Mouse (Mus musculus): ENCODE results near the gene Dnajb2. TPM values are rescaled to one million over a fixed set of nuclear protein-coding genes. Genes with fewer than 3 reads are reported as not detected.
A peak's percentile ranks its signal among the peaks of the same experiment; 100 is the strongest.

Gene Dnajb2
- total RNA-seq, 4 experiments from 2014 or later = 98.9 to 111 (median 108) TPM

- no peak for DNase-seq (ENCODE audit: low spot score in 2 of 2)
Measured at GRCm38 (mm10) chr1:75291321-75291720, 55.1 kb downstream of the Dnajb2 start.

GRCm38 (mm10) chr1:75292476-75293330 lies 56.5 kb downstream of the Dnajb2 start:
- DNase-seq (ENCODE audit: low spot score in 2 of 2) = no peak

- DNase-seq (ENCODE audit: low spot score in 2 of 2) = no peak
Measured at GRCm38 (mm10) chr1:75293331-75293701, 57.1 kb downstream of the Dnajb2 start.

- DNase-seq (ENCODE audit: low spot score in 2 of 2) = peak in 1 of 2 experiments; percentile 59
Measured at GRCm38 (mm10) chr1:75294294-75294693, 58.1 kb downstream of the Dnajb2 start.

Small RNAs within 50 kb of the gene (microRNA-seq; reads per million reads assigned to microRNA genes)
- gene Gm27943 = 0 reads per million in 2 experiments

Other genes starting within 250 kb of the Dnajb2 start
- 1 to 10 TPM; 2.0 to 4.8 (median 3.3) TPM for gene Nhej1, start 111.2 kb upstream of the Dnajb2 start, total RNA-seq (2022)
- gene Slc23a3, start 102.5 kb upstream of the Dnajb2 start, total RNA-seq (2022) = 1 to 10 TPM in 2 of 4 experiments, under 1 TPM in 2; 0.59 to 1.7 (median 1.2) TPM
- 10 to 100 TPM; 31.6 to 36.5 (median 33.8) TPM for gene Cnppd1, start 93.7 kb upstream of the Dnajb2 start, total RNA-seq (2022)
- gene Retreg2, start 93.6 kb upstream of the Dnajb2 start, total RNA-seq (2022) = 100 to 1,000 TPM; 202 to 212 (median 206) TPM
- gene Zfand2b, start 67.8 kb upstream of the Dnajb2 start, total RNA-seq (2022) = 10 to 100 TPM; 27.2 to 29.4 (median 28.0) TPM
- 10 to 100 TPM; 26.2 to 29.9 (median 28.8) TPM for gene Abcb6, start 56.0 kb upstream of the Dnajb2 start, total RNA-seq (2022)
- 10 to 100 TPM; 20.3 to 26.4 (median 26.0) TPM for gene Ankzf1, start 44.3 kb upstream of the Dnajb2 start, total RNA-seq (2022)
- gene Atg9a, start 44.2 kb upstream of the Dnajb2 start, total RNA-seq (2022) = 100 to 1,000 TPM; 114 to 124 (median 118) TPM
- gene Glb1l, start 25.6 kb upstream of the Dnajb2 start, total RNA-seq (2022) = 10 to 100 TPM; 14.0 to 18.3 (median 14.9) TPM
- gene Stk16, start 25.6 kb upstream of the Dnajb2 start, total RNA-seq (2022) = 10 to 100 TPM; 73.9 to 82.8 (median 80.2) TPM
- 100 to 1,000 TPM; 598 to 614 (median 602) TPM for gene Tuba4a, start 16.5 kb upstream of the Dnajb2 start, total RNA-seq (2022)
- not detected for gene A630095N17Rik, start 4.3 kb upstream of the Dnajb2 start, total RNA-seq (2022)
- gene Ptprn, start 28.1 kb downstream of the Dnajb2 start, total RNA-seq (2022) = 100 to 1,000 TPM; 411 to 436 (median 423) TPM
- gene Resp18, start 42.0 kb downstream of the Dnajb2 start, total RNA-seq (2022) = 100 to 1,000 TPM; 166 to 203 (median 173) TPM
- gene Dnpep, start 81.6 kb downstream of the Dnajb2 start, total RNA-seq (2022) = 10 to 100 TPM; 56.5 to 63.2 (median 59.7) TPM
- 1 to 10 TPM in 3 of 4 experiments, under 1 TPM in 1; 0.89 to 2.9 (median 1.8) TPM for gene Des, start 123.9 kb downstream of the Dnajb2 start, total RNA-seq (2022)
- 100 to 1,000 TPM; 177 to 190 (median 187) TPM for gene Speg, start 138.9 kb downstream of the Dnajb2 start, total RNA-seq (2022)
- gene Gmppa, start 199.5 kb downstream of the Dnajb2 start, total RNA-seq (2022) = 10 to 100 TPM; 48.0 to 64.9 (median 62.3) TPM
- 10 to 100 TPM; 21.5 to 26.7 (median 25.1) TPM for gene Asic4, start 214.0 kb downstream of the Dnajb2 start, total RNA-seq (2022)
- gene Chpf, start 242.9 kb downstream of the Dnajb2 start, total RNA-seq (2022) = 10 to 100 TPM; 76.6 to 84.3 (median 80.0) TPM
- gene Tmem198, start 243.1 kb downstream of the Dnajb2 start, total RNA-seq (2022) = 10 to 100 TPM; 62.4 to 70.5 (median 64.8) TPM